Mouse (Mus musculus) kidney, embryonic 14.5 days (tissue): ENCODE data around the gene Ncr1. TPM values are rescaled to one million over a fixed set of nuclear protein-coding genes. Genes with fewer than 3 reads are reported as not detected.
"Not testable (repeated sequence)": the region's sequence is repeated elsewhere in the genome, so short reads cannot be mapped to it uniquely, and the experiment has no call there.

Experiments used
- ATAC-seq: fragments of 200-750 bp; cut with Nextera tagmentation; 2 replicates; pipeline ENCODE4 v1.8.0; 2017; ENCODE audit warnings: moderate number of reproducible peaks, mild to moderate bottlenecking, moderate TSS enrichment, moderate library complexity; ENCODE audit not compliant: low FRiP score, low TSS enrichment
- H3K27ac ChIP-seq: fragments of 300-500 bp; sonication (generic); 2 replicates; pipeline ENCODE4 v1.5.1; 2014; ENCODE audit warnings: low read depth, mild to moderate bottlenecking, low read length, moderate library complexity, mixed read lengths
- H3K27me3 ChIP-seq: fragments of 300-500 bp; sonication (generic); 2 replicates; pipeline ENCODE4 v1.6.1; 2014; ENCODE audit warnings: mild to moderate bottlenecking, low read length; ENCODE audit not compliant: control insufficient read depth, insufficient read depth
- H3K36me3 ChIP-seq: fragments of 300-500 bp; sonication (generic); 2 replicates; pipeline ENCODE4 v1.6.1; 2014; ENCODE audit warnings: low read length, mixed read lengths; ENCODE audit not compliant: control insufficient read depth, insufficient read depth
- H3K4me1 ChIP-seq: fragments of 300-500 bp; sonication (generic); 2 replicates; pipeline ENCODE4 v1.6.1; 2014; ENCODE audit warnings: low read length, mixed read lengths; ENCODE audit not compliant: control insufficient read depth, insufficient read depth
- H3K4me2 ChIP-seq: fragments of 300-500 bp; sonication (generic); replicated peaks from 2 replicates; pipeline ENCODE4 v1.6.1; 2014; ENCODE audit warnings: low read depth, mild to moderate bottlenecking, low read length
- H3K4me3 ChIP-seq: fragments of 300-500 bp; sonication (generic); 2 replicates; pipeline ENCODE4 v1.5.1; 2014; ENCODE audit warnings: mild to moderate bottlenecking, low read length
- H3K9ac ChIP-seq: fragments of 300-500 bp; sonication (generic); 2 replicates; pipeline ENCODE4 v1.6.1; 2014; ENCODE audit warnings: low read depth, mild to moderate bottlenecking, low read length, moderate library complexity
- H3K9me3 ChIP-seq: fragments of 300-500 bp; sonication (generic); 2 replicates; pipeline ENCODE4 v1.6.1; 2016; ENCODE audit warnings: low read length; ENCODE audit not compliant: control insufficient read depth
- WGBS: fragments of 180-500 bp; shearing (Covaris S2); extraction: QIAGEN DNeasy Blood & Tissue Kit; methylation state at CpG from one replicate; pipeline ENCODE4 v1.1.7; 2014; 5-methylcytosine and 5-hydroxymethylcytosine counted together
- polyA plus RNA-seq: library from polyadenylated mRNA; unstranded; fragments of >200 nt; fragmentation: Nextera tagmentation; extraction: Ambion mirVana; gene quantifications from 2 replicates; pipeline ENCODE4 v1.2.1, GENCODE M21; 2014

The Ncr1 gene
- not detected in 2 replicates for polyA plus RNA-seq

DNA sequence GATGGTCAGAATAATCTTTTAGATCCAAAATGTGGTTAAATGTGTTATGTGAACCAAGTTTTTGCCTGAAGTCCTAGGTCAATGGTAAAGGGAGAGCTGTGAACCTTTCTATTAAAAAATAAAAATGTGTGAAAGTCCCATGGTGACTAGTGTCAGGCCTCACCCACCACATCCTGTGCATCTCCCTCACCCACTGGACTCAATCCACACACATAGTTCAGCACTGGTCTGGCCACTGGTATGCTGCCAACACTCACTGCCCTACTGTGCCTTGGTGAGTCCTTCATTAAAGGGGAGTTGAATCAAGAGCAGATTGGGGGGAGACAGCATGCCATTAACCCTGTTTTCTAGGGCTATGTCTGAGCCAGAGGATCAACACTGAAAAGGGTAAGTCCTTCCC is at the start of gene Ncr1:
TSS of gene Ncr1 (plus strand) at position 216 of the 400 bp plus-strand sequence.
- no peaks in the 10 kb centered on the region for H3K4me1 ChIP-seq
- ATAC-seq, result no peak

DNA sequence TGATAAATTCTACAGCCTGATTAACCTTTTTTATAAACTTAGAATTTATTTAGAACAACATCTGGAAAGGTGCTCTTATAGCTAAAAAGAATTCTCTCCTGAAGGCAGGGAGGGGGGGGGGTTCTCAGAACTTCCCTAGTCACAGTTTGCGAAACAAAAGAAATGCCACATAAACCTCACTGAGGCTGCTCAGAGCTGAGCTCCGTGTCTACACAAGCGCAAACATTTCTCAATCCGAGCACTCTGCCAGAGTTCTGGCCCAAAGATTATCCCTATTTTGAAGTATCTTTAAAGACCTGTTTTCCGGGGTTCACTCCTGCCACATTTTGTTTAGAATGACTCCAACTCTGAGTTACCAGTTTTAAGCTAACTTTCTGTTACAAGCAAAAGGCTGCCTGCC is 44.9 kb upstream of the Ncr1 start:
- Histone ChIP-seq H3K9ac (no peak overlapping the region), H3K27me3 (no peaks in the 10 kb centered on the region), H3K36me3 (no peaks in the 10 kb centered on the region), H3K4me1 (no peaks in the 10 kb centered on the region), H3K27ac (no peak overlapping the region), H3K4me2 (no peak overlapping the region), H3K9me3 (no peaks in the 10 kb centered on the region), H3K4me3 (no peak overlapping the region)
- WGBS, result 84% methylated on average over 5 of the region's 5 CpGs
- no peak for ATAC-seq

More for the DNA sequence above, at the start of gene Ncr1:
- H3K27ac ChIP-seq, result no peak within 1 kb of the TSS
- no peaks in the 10 kb centered on the region for H3K36me3 ChIP-seq
- H3K9me3 ChIP-seq, result no peaks in the 10 kb centered on the region
- H3K27me3 ChIP-seq, result no peaks in the 10 kb centered on the region
- no peak within 1 kb of the TSS for H3K9ac ChIP-seq
- H3K4me2 ChIP-seq, result no peak within 1 kb of the TSS
- H3K4me3 ChIP-seq, result no peak within 1 kb of the TSS

DNA sequence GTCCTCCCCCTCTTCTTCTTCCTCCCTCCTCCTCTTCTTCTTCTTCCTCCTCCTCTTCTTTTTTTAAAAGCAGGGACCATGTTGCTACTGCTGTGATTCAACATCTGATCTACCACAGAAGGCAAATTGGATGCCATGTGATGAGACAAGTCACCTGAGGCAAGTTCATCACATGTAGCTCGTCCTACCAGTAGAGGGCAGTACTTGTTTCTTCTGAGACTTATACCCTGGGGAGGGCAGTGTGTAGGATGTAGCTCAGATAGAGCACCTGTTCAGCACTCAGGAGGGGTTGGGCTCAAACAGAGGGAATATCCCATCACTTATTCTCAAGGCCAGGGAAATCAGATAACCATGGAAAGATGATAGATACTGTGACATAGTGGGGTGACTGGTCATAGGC is 40.3 kb upstream of the Ncr1 start:
- 39% methylated on average over 1 of the region's 1 CpGs for WGBS
- Histone ChIP-seq H3K9me3 (no peaks in the 10 kb centered on the region), H3K4me2 (no peak overlapping the region), H3K9ac (no peak overlapping the region), H3K36me3 (no peaks in the 10 kb centered on the region), H3K4me3 (no peak overlapping the region), H3K4me1 (no peaks in the 10 kb centered on the region), H3K27ac (no peak overlapping the region), H3K27me3 (no peaks in the 10 kb centered on the region)
- ATAC-seq, result no peak

GRCm38 (mm10) chr7:4300166-4300565 is 37.4 kb upstream of the Ncr1 start:
- no peak overlapping the region for H3K9ac ChIP-seq
- no peak overlapping the region for H3K4me2 ChIP-seq
- H3K27me3 ChIP-seq, result no peaks in the 10 kb centered on the region
- H3K36me3 ChIP-seq, result no peaks in the 10 kb centered on the region
- H3K9me3 ChIP-seq, result no peaks in the 10 kb centered on the region
- H3K4me1 ChIP-seq, result no peaks in the 10 kb centered on the region
- no peak overlapping the region for H3K4me3 ChIP-seq
- no peak overlapping the region for H3K27ac ChIP-seq
- ATAC-seq, result no peak

- Histone ChIP-seq H3K27ac (no peak overlapping the region), H3K36me3 (no peaks in the 10 kb centered on the region), H3K4me1 (no peaks in the 10 kb centered on the region), H3K9ac (no peak overlapping the region), H3K4me2 (no peak overlapping the region), H3K9me3 (no peaks in the 10 kb centered on the region), H3K27me3 (no peaks in the 10 kb centered on the region), H3K4me3 (no peak overlapping the region)
- 96% methylated on average over 1 of the region's 1 CpGs for WGBS
- ATAC-seq, result no peak
Observed at GRCm38 (mm10) chr7:4303457-4303856, 34.1 kb upstream of the Ncr1 start.

DNA sequence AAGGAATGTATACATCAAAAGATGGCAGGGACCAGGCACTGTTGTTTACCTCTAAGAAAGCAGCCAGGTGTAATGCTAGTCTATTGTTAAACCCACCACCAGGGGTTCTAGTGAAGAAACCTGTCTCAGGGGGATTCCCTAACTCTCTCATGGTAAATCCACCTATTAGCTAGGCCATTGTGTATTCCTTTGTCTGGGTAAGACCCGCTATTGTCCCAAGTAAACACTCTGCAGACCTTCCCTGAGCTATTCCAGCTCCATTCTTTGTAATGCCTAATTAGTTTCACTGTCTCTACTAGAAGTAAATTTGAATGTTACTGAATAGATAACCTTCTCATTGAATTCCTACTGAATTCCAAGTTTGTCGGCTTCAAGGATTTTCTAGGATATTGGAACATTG is 24.4 kb upstream of the Ncr1 start:
- not testable (repeated sequence) for H3K36me3 ChIP-seq, H3K4me2 ChIP-seq, H3K4me1 ChIP-seq, H3K27me3 ChIP-seq, H3K9ac ChIP-seq, H3K27ac ChIP-seq, H3K4me3 ChIP-seq, H3K9me3 ChIP-seq, ATAC-seq
- 93% methylated on average over 2 of the region's 2 CpGs for WGBS

- not testable (repeated sequence) for H3K9ac ChIP-seq, H3K4me3 ChIP-seq, H3K4me1 ChIP-seq, H3K27me3 ChIP-seq, H3K4me2 ChIP-seq, H3K9me3 ChIP-seq, H3K36me3 ChIP-seq, H3K27ac ChIP-seq, ATAC-seq
- WGBS, result 88% methylated on average over 3 of the region's 3 CpGs
Observed at GRCm38 (mm10) chr7:4313531-4313930, 24.0 kb upstream of the Ncr1 start.

DNA sequence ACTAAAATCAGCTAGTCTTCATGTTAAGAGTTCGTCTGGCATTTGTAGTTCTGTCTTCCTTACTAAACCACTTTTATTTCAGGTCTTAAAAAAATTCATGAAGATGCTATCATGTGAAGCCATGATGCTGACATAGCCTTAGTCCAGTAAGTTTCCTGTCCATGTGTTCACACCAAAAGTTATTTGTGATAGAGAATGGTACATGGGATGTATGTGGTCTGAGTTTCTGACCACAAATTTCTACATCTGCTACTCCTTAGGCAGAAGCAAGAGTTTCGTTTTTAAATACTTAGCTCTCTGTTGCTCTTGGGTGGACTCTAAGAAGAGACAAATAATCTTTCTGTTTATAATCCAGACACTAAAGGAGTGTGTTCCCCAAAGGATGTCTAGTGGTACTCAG is 14.2 kb upstream of the Ncr1 start:
- no peak for ATAC-seq
- no peaks in the 10 kb centered on the region for H3K9me3 ChIP-seq
- WGBS, result 82% methylated on average over 2 of the region's 2 CpGs
- no peaks in the 10 kb centered on the region for H3K4me1 ChIP-seq
- no peak overlapping the region for H3K4me3 ChIP-seq
- no peaks in the 10 kb centered on the region for H3K36me3 ChIP-seq
- no peak overlapping the region for H3K27ac ChIP-seq
- H3K9ac ChIP-seq, result no peak overlapping the region
- no peak overlapping the region for H3K4me2 ChIP-seq
- H3K27me3 ChIP-seq, result no peaks in the 10 kb centered on the region

GRCm38 (mm10) chr7:4373521-4373920 is 36.0 kb downstream of the Ncr1 start:
- ATAC-seq, result no peak
- Histone ChIP-seq H3K27me3 (no peaks in the 10 kb centered on the region), H3K4me3 (no peak overlapping the region), H3K9ac (no peak overlapping the region), H3K36me3 (no peaks in the 10 kb centered on the region), H3K4me2 (no peak overlapping the region), H3K27ac (no peak overlapping the region), H3K4me1 (no peaks in the 10 kb centered on the region), H3K9me3 (no peaks in the 10 kb centered on the region)
- WGBS, result 84% methylated on average over 7 of the region's 7 CpGs
